Mouse (Mus musculus) bone marrow, adult 2 months (tissue): Measurements from ENCODE around the gene Jak1.
A peak's percentile ranks its signal among the peaks of the same experiment; 100 is the strongest.

ENCODE experiments used
- CTCF ChIP-seq: fragments of 200-500 bp; IDR thresholded peaks from 2 replicates; pipeline ENCODE4 v1.5.1; 2011; ENCODE audit warnings: low read length, control low read depth; ENCODE audit not compliant: control insufficient read depth, insufficient read depth
- POLR2A ChIP-seq: fragments of 200-500 bp; IDR thresholded peaks from 2 replicates; pipeline ENCODE4 v1.6.1; 2011; ENCODE audit warnings: low read depth, mild to moderate bottlenecking, control low read depth, low read length, borderline replicate concordance; ENCODE audit not compliant: control insufficient read depth

GRCm38 (mm10) chr4:101292028-101292735, 27.1 kb upstream of the Jak1 start:
- TF ChIP-seq CTCF, result peak; percentile 21; the same call in 1 of the 2 replicates
- peak; percentile 97 for TF ChIP-seq POLR2A
